Mouse (Mus musculus): ENCODE measurements around the gene Cttnbp2nl. TPM values are rescaled to one million over a fixed set of nuclear protein-coding genes. Genes with fewer than 3 reads are reported as not detected.

Cttnbp2nl gene
- total and polyA plus RNA-seq, 2 experiments from 2014 or later = 31.7 to 44.9 TPM

GRCm38 (mm10) chr3:105040002-105040401 lies 12.9 kb downstream of the Cttnbp2nl start:
- Histone ChIP-seq H3K27me3 (ENCODE audit: insufficient read depth, low read length) (no peaks in the 10 kb centered on the region), H3K4me1 (ENCODE audit: insufficient read depth) (no peaks in the 10 kb centered on the region), H3K4me2 (ENCODE audit: low read depth) (no peak overlapping the region), H3K9me3 (ENCODE audit: low read length) (no peaks in the 10 kb centered on the region), H3K36me3 (ENCODE audit: insufficient read depth) (peaks cover 32% of the 10 kb centered on the region), H3K27ac (ENCODE audit: low read depth, low read length) (no peak overlapping the region), H3K9ac (no peak overlapping the region), H3K4me3 (ENCODE audit: low read depth, low read length) (no peak overlapping the region)
- 24% methylated on average over 8 of the region's 8 CpGs for WGBS
- TF ChIP-seq CTCF (IDR thresholded peaks at IDR 0.05; ENCODE audit: low read depth) = no peak
- ATAC-seq = peak; percentile 73
- peak; percentile 29 for DNase-seq

- no peak overlapping the region for H3K4me2 ChIP-seq (ENCODE audit: low read depth)
- no peak for ATAC-seq
- H3K4me1 ChIP-seq (ENCODE audit: insufficient read depth) = no peaks in the 10 kb centered on the region
- H3K27ac ChIP-seq (ENCODE audit: low read depth, low read length) = no peak overlapping the region
- H3K36me3 ChIP-seq (ENCODE audit: insufficient read depth) = peaks cover 49% of the 10 kb centered on the region
- no peak overlapping the region for H3K4me3 ChIP-seq (ENCODE audit: low read depth, low read length)
- H3K9ac ChIP-seq = no peak overlapping the region
- H3K9me3 ChIP-seq (ENCODE audit: low read length) = no peaks in the 10 kb centered on the region
- no peaks in the 10 kb centered on the region for H3K27me3 ChIP-seq (ENCODE audit: insufficient read depth, low read length)
- no peak for DNase-seq
- 90% methylated on average over 6 of the region's 6 CpGs for WGBS
- TF ChIP-seq CTCF (IDR thresholded peaks at IDR 0.05; ENCODE audit: low read depth) = no peak
These were observed 15.6 kb downstream of the Cttnbp2nl start for GRCm38 (mm10) chr3:105037240-105037770.

GRCm38 (mm10) chr3:105036281-105036847 lies 16.6 kb downstream of the Cttnbp2nl start:
- H3K27me3 ChIP-seq (ENCODE audit: insufficient read depth, low read length) = no peaks in the 10 kb centered on the region
- no peak overlapping the region for H3K4me2 ChIP-seq (ENCODE audit: low read depth)
- 76% methylated on average over 10 of the region's 10 CpGs for WGBS
- H3K9me3 ChIP-seq (ENCODE audit: low read length) = no peaks in the 10 kb centered on the region
- ATAC-seq (no peak), DNase-seq (no peak)
- no peaks in the 10 kb centered on the region for H3K4me1 ChIP-seq (ENCODE audit: insufficient read depth)
- H3K36me3 ChIP-seq (ENCODE audit: insufficient read depth) = peaks cover 56% of the 10 kb centered on the region
- TF ChIP-seq CTCF (IDR thresholded peaks at IDR 0.05; ENCODE audit: low read depth) = no peak
- no peak overlapping the region for H3K9ac ChIP-seq
- no peak overlapping the region for H3K4me3 ChIP-seq (ENCODE audit: low read depth, low read length)
- H3K27ac ChIP-seq (ENCODE audit: low read depth, low read length) = no peak overlapping the region

- DNase-seq = no peak
- Histone ChIP-seq H3K36me3 (ENCODE audit: insufficient read depth) (peaks cover 15% of the 10 kb centered on the region; the same call in 1 of the 2 replicates), H3K4me1 (ENCODE audit: insufficient read depth) (no peaks in the 10 kb centered on the region), H3K4me3 (ENCODE audit: low read depth, low read length) (no peak overlapping the region), H3K9me3 (ENCODE audit: low read length) (no peaks in the 10 kb centered on the region), H3K27me3 (ENCODE audit: insufficient read depth, low read length) (no peaks in the 10 kb centered on the region), H3K27ac (ENCODE audit: low read depth, low read length) (no peak overlapping the region; the same call in 1 of the 2 replicates), H3K4me2 (ENCODE audit: low read depth) (no peak overlapping the region), H3K9ac (no peak overlapping the region)
- no peak for TF ChIP-seq CTCF (IDR thresholded peaks at IDR 0.05; ENCODE audit: low read depth)
- 79% methylated on average over 10 of the region's 10 CpGs for WGBS
- ATAC-seq = no peak
These were observed 29.5 kb downstream of the Cttnbp2nl start for GRCm38 (mm10) chr3:105023371-105024005.

- no peaks in the 10 kb centered on the region for H3K9me3 ChIP-seq (ENCODE audit: low read length)
- ATAC-seq = no peak
These were observed 32.9 kb downstream of the Cttnbp2nl start for GRCm38 (mm10) chr3:105019826-105020692.

GRCm38 (mm10) chr3:105018783-105019105 lies 34.2 kb downstream of the Cttnbp2nl start:
- whole genome bisulfite sequencing = 89% methylated on average over 6 of the region's 6 CpGs
- Histone ChIP-seq H3K4me1 (ENCODE audit: insufficient read depth) (no peaks in the 10 kb centered on the region), H3K4me3 (ENCODE audit: low read depth, low read length) (no peak overlapping the region), H3K4me2 (ENCODE audit: low read depth) (no peak overlapping the region), H3K27me3 (ENCODE audit: insufficient read depth, low read length) (no peaks in the 10 kb centered on the region), H3K9me3 (ENCODE audit: low read length) (no peaks in the 10 kb centered on the region), H3K9ac (no peak overlapping the region), H3K27ac (ENCODE audit: low read depth, low read length) (no peak overlapping the region), H3K36me3 (ENCODE audit: insufficient read depth) (0 out of 2 replicates have a peak, but pooled peaks cover 5% of the 10 kb centered on the region)
- DNase-seq = no peak
- no peak for ATAC-seq
- TF ChIP-seq CTCF (IDR thresholded peaks at IDR 0.05; ENCODE audit: low read depth) = no peak

More at GRCm38 (mm10) chr3:105019826-105020692, 32.9 kb downstream of the Cttnbp2nl start:
- no peak for DNase-seq
- Histone ChIP-seq H3K36me3 (ENCODE audit: insufficient read depth) (0 out of 2 replicates have a peak, but pooled peaks cover 8% of the 10 kb centered on the region), H3K4me2 (ENCODE audit: low read depth) (no peak overlapping the region), H3K4me3 (ENCODE audit: low read depth, low read length) (no peak overlapping the region), H3K4me1 (ENCODE audit: insufficient read depth) (no peaks in the 10 kb centered on the region), H3K27ac (ENCODE audit: low read depth, low read length) (no peak overlapping the region), H3K27me3 (ENCODE audit: insufficient read depth, low read length) (no peaks in the 10 kb centered on the region), H3K9ac (no peak overlapping the region)
- 48% methylated on average over 12 of the region's 12 CpGs for WGBS
- TF ChIP-seq CTCF (IDR thresholded peaks at IDR 0.05; ENCODE audit: low read depth) = no peak
